Mouse (Mus musculus) heart, adult 2 months (tissue): ENCODE data around the gene Mctp1.

ENCODE experiments used
- CTCF ChIP-seq: fragments of 200-600 bp; IDR thresholded peaks from 2 replicates; pipeline ENCODE4 v1.8.1; 2022; ENCODE audit warnings: antibody characterized with exemption, mild to moderate bottlenecking, moderate library complexity
- EP300 ChIP-seq: fragments of 200-500 bp; IDR thresholded peaks from 2 replicates; pipeline ENCODE4 v1.6.1; 2011; ENCODE audit warnings: low read depth, low read length, control low read depth; ENCODE audit not compliant: insufficient read depth

DNA sequence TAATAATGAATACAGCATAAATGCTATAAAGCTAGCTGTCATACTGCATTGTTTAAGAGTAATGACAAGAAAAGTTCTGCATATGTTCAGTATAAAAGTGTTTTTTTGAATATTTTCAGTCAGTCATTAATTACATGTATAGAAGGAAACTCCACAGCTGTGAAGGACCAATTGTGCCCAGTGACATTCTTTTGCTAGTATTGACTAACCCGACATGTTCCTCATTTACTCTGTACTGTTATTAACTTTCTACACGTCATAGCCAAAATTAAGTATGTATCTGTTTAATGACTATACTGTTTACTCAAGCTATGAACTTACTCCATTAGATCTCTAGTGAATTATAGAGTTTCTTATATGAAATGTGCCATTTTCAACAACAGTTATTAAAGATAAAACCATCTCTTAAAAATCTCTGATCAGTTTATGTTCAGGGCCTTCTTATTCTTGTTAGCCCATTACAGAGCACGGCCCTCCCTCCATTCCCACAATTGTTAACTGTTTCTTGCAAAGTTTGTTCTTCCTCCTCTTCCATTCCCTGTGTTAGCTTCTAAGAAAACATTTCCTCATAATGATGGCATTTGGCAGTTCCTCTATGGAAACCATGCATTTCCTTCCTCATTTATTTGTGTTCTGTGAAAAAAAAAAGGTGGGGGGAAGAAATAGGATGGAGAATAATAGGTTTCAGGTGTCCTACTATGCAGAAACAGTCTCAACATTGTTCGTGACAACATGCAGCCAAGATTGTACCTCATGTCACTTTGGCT lies 366.5 kb downstream of the Mctp1 start:
- TF ChIP-seq CTCF (no peak), EP300 (no peak)
